Mouse (Mus musculus): ENCODE measurements at regions not wholly inside any gene's neighbourhood (a gene's known extent, or its start where the extent isn't known, plus 50 kb on each side); places are given as distances from the start of the nearest gene placed in this dataset.

DNA sequence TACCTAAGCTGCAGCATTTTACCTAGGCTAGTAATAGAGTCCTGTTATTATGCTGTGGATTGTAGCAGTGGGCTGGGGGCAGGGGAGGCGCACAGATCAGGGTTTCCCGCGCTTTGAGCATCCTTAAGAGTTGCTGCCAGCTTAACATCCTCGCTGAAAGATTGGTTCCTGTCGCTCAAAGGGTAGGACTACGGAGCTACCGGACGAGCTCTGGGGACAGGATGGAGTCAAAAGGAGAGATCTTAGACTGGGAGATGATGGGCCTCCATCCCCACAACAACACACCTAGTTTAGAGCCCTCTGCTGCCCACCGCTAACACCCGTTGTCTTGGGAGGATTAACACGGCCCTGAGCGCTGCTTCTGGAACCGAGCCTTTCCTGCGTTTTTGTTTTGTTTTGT, 157.9 kb upstream of the Cypt12 start:
- Histone ChIP-seq H3K27ac (ENCODE audit: control insufficient read depth, low read depth, low read length) (no peak overlapping the region), H3K79me2 (ENCODE audit: control insufficient read depth, insufficient read depth, low read length, poor library complexity) (no peaks in the 10 kb centered on the region), H3K4me3 (ENCODE audit: control insufficient read depth in 1 of 2, insufficient read depth in 1 of 2, low read depth in 2 of 2, low read length in 2 of 2) (no peak overlapping the region), H3K27me3 (ENCODE audit: control insufficient read depth in 1 of 2, insufficient read depth in 2 of 2, low read length in 2 of 2) (no peaks in the 10 kb centered on the region), H3K4me1 (ENCODE audit: control insufficient read depth in 1 of 2, insufficient read depth in 2 of 2, low read length in 2 of 2) (no peaks in the 10 kb centered on the region), H3K9ac (ENCODE audit: control insufficient read depth, low read depth, low read length, poor library complexity, severe bottlenecking) (no peak overlapping the region), H3K9me3 (replicated peaks; ENCODE audit: insufficient read depth, low read length) (no peaks in the 10 kb centered on the region), H3K36me3 (ENCODE audit: control insufficient read depth in 1 of 2, insufficient read depth in 2 of 2, low read length in 2 of 2) (no peaks in the 10 kb centered on the region)
- TF ChIP-seq KAT2A (conservative IDR thresholded peaks at IDR 0.05; ENCODE audit: low read depth, low read length) = no peak
- no peak for DNase-seq (ENCODE audit: low read depth, low spot score)

DNA sequence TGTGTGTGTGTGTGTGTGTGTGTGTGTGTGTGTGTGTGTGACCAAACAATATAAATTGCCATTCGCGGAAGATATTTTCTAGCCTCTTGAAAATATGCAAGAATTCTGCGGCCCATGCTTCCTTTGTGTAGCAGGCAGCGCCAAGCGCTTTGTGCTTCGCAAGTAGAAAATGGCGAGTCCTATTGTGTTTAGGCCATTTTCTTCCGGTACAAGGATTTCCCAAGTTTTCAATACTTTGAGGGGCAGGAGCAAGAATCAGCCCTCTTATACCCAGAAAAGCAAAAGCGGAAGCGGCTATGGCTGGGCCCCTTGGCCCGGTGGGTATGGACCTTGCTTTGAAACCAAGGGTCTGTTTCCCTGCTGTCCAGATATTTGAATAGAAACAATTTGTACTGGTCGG, 157.4 kb upstream of the Cypt12 start:
- Histone ChIP-seq H3K4me1 (ENCODE audit: control insufficient read depth in 1 of 2, insufficient read depth in 2 of 2, low read length in 2 of 2) (no peaks in the 10 kb centered on the region), H3K79me2 (ENCODE audit: control insufficient read depth, insufficient read depth, low read length, poor library complexity) (no peaks in the 10 kb centered on the region), H3K27me3 (ENCODE audit: control insufficient read depth in 1 of 2, insufficient read depth in 2 of 2, low read length in 2 of 2) (no peaks in the 10 kb centered on the region), H3K4me3 (ENCODE audit: control insufficient read depth in 1 of 2, insufficient read depth in 1 of 2, low read depth in 2 of 2, low read length in 2 of 2) (no peak overlapping the region), H3K9ac (ENCODE audit: control insufficient read depth, low read depth, low read length, poor library complexity, severe bottlenecking) (no peak overlapping the region), H3K9me3 (replicated peaks; ENCODE audit: insufficient read depth, low read length) (no peaks in the 10 kb centered on the region), H3K36me3 (ENCODE audit: control insufficient read depth in 1 of 2, insufficient read depth in 2 of 2, low read length in 2 of 2) (no peaks in the 10 kb centered on the region), H3K27ac (ENCODE audit: control insufficient read depth, low read depth, low read length) (no peak overlapping the region)
- TF ChIP-seq ZC3H11A (IDR thresholded peaks at IDR 0.05; ENCODE audit: low read depth, low read length) = no peak
- no peak for TF ChIP-seq TCF12 (IDR thresholded peaks at IDR 0.05; ENCODE audit: low read depth, low read length)
- TF ChIP-seq MEF2A (IDR thresholded peaks at IDR 0.05; ENCODE audit: extremely low read depth, insufficient replicate concordance, low read depth, low read length, poor library complexity, severe bottlenecking) = no peak
- no peak for TF ChIP-seq USF2 (IDR thresholded peaks at IDR 0.05; ENCODE audit: borderline replicate concordance in 1 of 2, insufficient read depth in 1 of 2, low read depth in 1 of 2, low read length in 2 of 2)
- TF ChIP-seq MXI1 (IDR thresholded peaks at IDR 0.05; ENCODE audit: low read depth, low read length) = no peak
- TF ChIP-seq BHLHE40 (IDR thresholded peaks at IDR 0.05; ENCODE audit: borderline replicate concordance, low read depth, low read length) = no peak
- TF ChIP-seq NELFE (IDR thresholded peaks at IDR 0.05; ENCODE audit: low read depth, low read length) = no peak
- no peak for TF ChIP-seq MAZ (IDR thresholded peaks at IDR 0.05; ENCODE audit: low read depth, low read length)
- TF ChIP-seq ZKSCAN1 (IDR thresholded peaks at IDR 0.05; ENCODE audit: low read depth, low read length) = no peak
- no peak for TF ChIP-seq E2F4 (IDR thresholded peaks at IDR 0.05; ENCODE audit: borderline replicate concordance, low read depth, low read length)
- DNase-seq (ENCODE audit: low read depth, low spot score) = no peak

DNA sequence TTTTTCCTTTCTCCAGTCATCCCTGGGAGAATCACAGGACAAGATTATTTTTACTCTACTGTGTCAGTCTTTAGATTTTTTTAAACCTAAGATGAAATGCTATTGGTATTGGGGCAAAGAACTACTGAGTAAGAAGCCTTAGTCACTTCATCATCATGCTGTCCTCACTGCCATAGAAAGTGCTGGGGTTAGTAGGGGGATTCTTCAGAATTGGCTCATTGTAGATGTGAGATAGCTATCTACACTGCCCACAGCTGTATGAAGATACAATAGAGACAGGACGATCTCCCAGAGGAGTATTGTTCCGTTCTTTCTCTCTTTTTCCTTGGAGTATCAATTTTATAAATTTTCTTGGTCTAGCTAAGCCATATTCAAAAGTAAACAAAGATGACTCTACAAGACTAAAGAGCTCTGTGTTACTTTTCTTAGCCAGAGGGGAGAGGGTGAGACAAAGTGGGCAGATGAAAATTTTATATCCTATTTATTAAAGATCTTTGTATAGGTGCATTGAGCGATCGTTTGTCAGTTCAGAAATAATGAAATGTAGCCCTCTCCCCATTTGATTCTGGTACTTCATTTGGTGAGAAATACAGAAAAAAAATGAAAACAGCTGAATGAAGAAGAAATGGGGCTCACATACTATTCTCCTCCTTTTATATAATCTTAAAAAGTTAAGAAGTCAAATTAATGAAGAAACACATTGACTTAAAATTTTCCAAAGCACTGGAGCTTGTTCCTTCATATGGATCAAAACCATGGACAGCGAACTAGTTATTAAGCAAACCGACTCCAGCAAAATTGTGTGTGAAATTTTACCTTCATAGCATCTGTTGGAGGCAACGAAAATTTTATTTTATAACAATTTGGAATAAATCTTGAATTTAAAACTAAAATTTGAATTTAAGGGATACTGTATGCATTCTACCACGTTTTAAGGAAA, 156.6 kb upstream of the Cypt12 start:
- H3K9me3 ChIP-seq (replicated peaks; ENCODE audit: insufficient read depth, low read length) = no peaks in the 10 kb centered on the region
- no peak overlapping the region for H3K27ac ChIP-seq (ENCODE audit: control insufficient read depth, low read depth, low read length)
- no peak overlapping the region for H3K4me3 ChIP-seq (ENCODE audit: control insufficient read depth in 1 of 2, insufficient read depth in 1 of 2, low read depth in 2 of 2, low read length in 2 of 2)

More for the DNA sequence above, 156.6 kb upstream of the Cypt12 start:
- no peak for TF ChIP-seq KAT2A (conservative IDR thresholded peaks at IDR 0.05; ENCODE audit: low read depth, low read length)
- TF ChIP-seq E2F4 (IDR thresholded peaks at IDR 0.05; ENCODE audit: borderline replicate concordance, low read depth, low read length) = no peak
- no peak for TF ChIP-seq ZNF384 (IDR thresholded peaks at IDR 0.05; ENCODE audit: low read depth, low read length)
- TF ChIP-seq SIN3A (IDR thresholded peaks at IDR 0.05; ENCODE audit: low read length) = no peak
- TF ChIP-seq POLR2AphosphoS2 (IDR thresholded peaks at IDR 0.05; ENCODE audit: low read length) = no peak
- TF ChIP-seq ZMIZ1 (IDR thresholded peaks at IDR 0.05; ENCODE audit: low read depth, low read length) = no peak
- TF ChIP-seq NELFE (IDR thresholded peaks at IDR 0.05; ENCODE audit: low read depth, low read length) = no peak
- no peak for TF ChIP-seq ETS1 (IDR thresholded peaks at IDR 0.05; ENCODE audit: low read depth, low read length)
- Histone ChIP-seq H3K4me1 (ENCODE audit: control insufficient read depth in 1 of 2, insufficient read depth in 2 of 2, low read length in 2 of 2) (no peaks in the 10 kb centered on the region), H3K9ac (ENCODE audit: control insufficient read depth, low read depth, low read length, poor library complexity, severe bottlenecking) (no peak overlapping the region), H3K27me3 (ENCODE audit: control insufficient read depth in 1 of 2, insufficient read depth in 2 of 2, low read length in 2 of 2) (no peaks in the 10 kb centered on the region), H3K36me3 (ENCODE audit: control insufficient read depth in 1 of 2, insufficient read depth in 2 of 2, low read length in 2 of 2) (no peaks in the 10 kb centered on the region), H3K79me2 (ENCODE audit: control insufficient read depth, insufficient read depth, low read length, poor library complexity) (no peaks in the 10 kb centered on the region)
- DNase-seq (ENCODE audit: low read depth, low spot score) = no peak
